8 mouse cellular contexts compared by ENCODE assay signal in the genomic region with DNA sequence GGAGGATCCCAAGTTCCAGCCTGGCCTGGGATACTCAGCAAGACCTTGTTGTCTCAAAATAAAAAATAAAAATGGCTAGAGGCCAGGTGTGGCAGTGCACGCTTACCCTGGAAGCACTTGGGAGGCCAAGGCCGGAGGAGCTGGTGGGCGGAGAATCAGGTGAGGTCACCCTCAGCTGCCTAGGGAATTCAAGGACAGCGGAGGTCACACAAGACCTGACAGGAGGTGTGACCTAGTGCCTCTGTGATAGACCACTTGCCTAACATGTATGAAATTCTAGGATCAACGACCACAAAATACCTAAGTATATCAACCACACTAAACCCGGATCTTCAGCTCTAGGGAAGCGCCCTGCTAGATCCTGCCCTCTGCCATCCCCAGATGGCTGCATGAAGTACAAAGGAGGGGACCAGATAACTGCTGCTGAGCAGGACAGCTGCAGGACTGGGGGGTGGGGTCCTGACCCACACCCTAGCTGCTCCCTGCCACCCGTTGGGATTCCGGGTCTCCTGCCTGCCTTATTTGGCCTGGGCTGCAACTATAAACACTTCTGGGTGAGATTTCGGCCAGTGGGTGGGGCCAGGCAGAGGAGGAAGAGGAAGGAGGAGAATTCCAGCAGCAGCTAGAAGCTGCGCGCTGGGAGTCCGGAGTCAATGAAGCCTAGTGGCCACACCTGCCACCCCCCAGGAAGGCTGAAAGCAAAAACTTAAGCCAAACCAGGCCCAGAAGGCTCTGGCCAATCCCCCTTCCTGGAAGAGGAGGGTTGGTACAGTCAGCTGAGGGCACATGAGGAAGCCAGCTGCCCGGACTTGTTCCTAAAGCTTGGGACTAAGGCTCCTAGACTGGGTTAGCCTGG. TPM values are rescaled to one million over a fixed set of nuclear protein-coding genes. Genes with fewer than 3 reads are reported as not detected.
DNase-seq lines count a peak whose midpoint lies in the region; ATAC-seq lines count a peak whose summit lies in the region.

No protein-coding gene starts in this region.

- H3K27me3 ChIP-seq in embryonic facial prominence, embryonic 10.5 days (replicated peaks; ENCODE audit: low read depth, poor library complexity, severe bottlenecking): no peaks in the 10 kb centered on the region
- no peaks in the 10 kb centered on the region for H3K27me3 ChIP-seq in heart, embryonic 16.5 days (ENCODE audit: control insufficient read depth, insufficient read depth, low read length)

- no peaks in the 10 kb centered on the region for H3K9me3 ChIP-seq in embryonic facial prominence, embryonic 10.5 days
- no peaks in the 10 kb centered on the region for H3K9me3 ChIP-seq in heart, embryonic 16.5 days (replicated peaks; ENCODE audit: control insufficient read depth, low read length)

- 58% methylated on average over 14 of the region's 14 CpGs for WGBS in embryonic facial prominence, embryonic 10.5 days
- 38% methylated on average over 14 of the region's 14 CpGs for WGBS in heart, embryonic 16.5 days

- H3K9ac ChIP-seq in heart, embryonic 16.5 days (ENCODE audit: low read length): peak overlapping the region; percentile 59

- H3K4me1 ChIP-seq in embryonic facial prominence, embryonic 10.5 days: peaks cover 75% of the 10 kb centered on the region
- peaks cover 56% of the 10 kb centered on the region for H3K4me1 ChIP-seq in heart, embryonic 16.5 days (ENCODE audit: control insufficient read depth, insufficient read depth, low read length)

- H3K27ac ChIP-seq in embryonic facial prominence, embryonic 10.5 days (replicated peaks): peak overlapping the region; percentile 72
- peak overlapping the region; percentile 77 for H3K27ac ChIP-seq in heart, embryonic 16.5 days (ENCODE audit: low read length)

- DNase-seq in adrenal gland, adult 8-10 months: peak; percentile 50
- no peak for DNase-seq in adrenal gland, adult 18-20 months (ENCODE audit: low spot score in 2 of 2)
- peak; percentile 34 for DNase-seq in embryonic facial prominence, embryonic 10.5 days (ENCODE audit: low spot score)
- peak; percentile 89 for DNase-seq in kidney, postnatal 14 days
- peak; percentile 91 for DNase-seq in lung, postnatal 36 days
- DNase-seq in yolk sac, embryonic 10.5 days (ENCODE audit: low spot score): peak; percentile 63
- DNase-seq in B cell, adult 2 months: no peak

- 0 out of 2 replicates have a peak, but pooled peaks cover under 1% of the 10 kb centered on the region for H3K36me3 ChIP-seq in embryonic facial prominence, embryonic 10.5 days (replicated peaks)
- no peaks in the 10 kb centered on the region for H3K36me3 ChIP-seq in heart, embryonic 16.5 days (ENCODE audit: control insufficient read depth, insufficient read depth)

- ATAC-seq in heart, embryonic 16.5 days (replicated peaks; ENCODE audit: extremely low read depth, insufficient read depth, low FRiP score): peak; percentile 38

- peak overlapping the region; percentile 48 for H3K4me2 ChIP-seq in heart, embryonic 16.5 days (ENCODE audit: low read depth, low read length)

- peak overlapping the region; percentile 23; the same call in 1 of the 2 replicates for H3K4me3 ChIP-seq in embryonic facial prominence, embryonic 10.5 days
- H3K4me3 ChIP-seq in heart, embryonic 16.5 days (ENCODE audit: low read length): peak overlapping the region; percentile 15

RNA-seq across cellular contexts. Expression of a gene that starts 28.1 kb away (rescaled TPM):
- total RNA-seq in adrenal gland, adult 8-10 months (2022): 10 to 100 TPM; 13.8 to 25.2 (median 18.5) TPM
- total RNA-seq in adrenal gland, adult 18-20 months (2021): 10 to 100 TPM; 14.1 to 28.4 TPM
- polyA plus RNA-seq in embryonic facial prominence, embryonic 10.5 days (2016; fragmentation: Nextera tagmentation; extraction: Ambion mirVana): 8.5 and 9.0 TPM in 2 replicates
- 13.5 and 15.3 TPM in 2 replicates for polyA plus RNA-seq in heart, embryonic 16.5 days (2015; fragmentation: Nextera tagmentation; extraction: Ambion mirVana)

RNA-seq across cellular contexts. Expression of a gene that starts 44.8 kb away (rescaled TPM):
- 1 to 10 TPM; 4.8 to 9.9 (median 8.2) TPM for total RNA-seq in adrenal gland, adult 8-10 months (2022)
- 1 to 10 TPM; 4.7 to 4.9 TPM for total RNA-seq in adrenal gland, adult 18-20 months (2021)
- polyA plus RNA-seq in embryonic facial prominence, embryonic 10.5 days (2016; fragmentation: Nextera tagmentation; extraction: Ambion mirVana): 70.0 and 76.4 TPM in 2 replicates
- 27.9 and 29.0 TPM in 2 replicates for polyA plus RNA-seq in heart, embryonic 16.5 days (2015; fragmentation: Nextera tagmentation; extraction: Ambion mirVana)

RNA-seq across cellular contexts. Expression of a gene that starts 47.1 kb away (rescaled TPM):
- 10 to 100 TPM; 25.8 to 28.5 (median 26.2) TPM for total RNA-seq in adrenal gland, adult 8-10 months (2022)
- 10 to 100 TPM; 20.8 to 24.2 TPM for total RNA-seq in adrenal gland, adult 18-20 months (2021)
- 69.9 and 72.9 TPM in 2 replicates for polyA plus RNA-seq in embryonic facial prominence, embryonic 10.5 days (2016; fragmentation: Nextera tagmentation; extraction: Ambion mirVana)
- 25.2 and 27.8 TPM in 2 replicates for polyA plus RNA-seq in heart, embryonic 16.5 days (2015; fragmentation: Nextera tagmentation; extraction: Ambion mirVana)

RNA-seq across cellular contexts. Expression of a gene that starts 47.2 kb away (rescaled TPM):
- 10 to 100 TPM; 46.3 to 68.8 (median 57.7) TPM for total RNA-seq in adrenal gland, adult 8-10 months (2022)
- 10 to 100 TPM; 39.1 to 66.6 TPM for total RNA-seq in adrenal gland, adult 18-20 months (2021)
- 32.1 and 33.6 TPM in 2 replicates for polyA plus RNA-seq in embryonic facial prominence, embryonic 10.5 days (2016; fragmentation: Nextera tagmentation; extraction: Ambion mirVana)
- polyA plus RNA-seq in heart, embryonic 16.5 days (2015; fragmentation: Nextera tagmentation; extraction: Ambion mirVana): 42.1 and 48.6 TPM in 2 replicates

RNA-seq across cellular contexts. Expression of a gene that starts 53.7 kb away (rescaled TPM):
- total RNA-seq in adrenal gland, adult 8-10 months (2022): 100 to 1,000 TPM in 3 of 4 experiments, 10 to 100 TPM in 1; 83.4 to 110 (median 106) TPM
- total RNA-seq in adrenal gland, adult 18-20 months (2021): 10 to 100 TPM; 71.3 to 71.7 TPM
- polyA plus RNA-seq in embryonic facial prominence, embryonic 10.5 days (2016; fragmentation: Nextera tagmentation; extraction: Ambion mirVana): 296 and 300 TPM in 2 replicates
- polyA plus RNA-seq in heart, embryonic 16.5 days (2015; fragmentation: Nextera tagmentation; extraction: Ambion mirVana): 159 and 204 TPM in 2 replicates

Comparison
In these comparisons a context has a peak if more than half of its experiments do, and no peak if none do; other contexts are left out.
1. DNase-seq: peak in adrenal gland, adult 8-10 months (single experiment), embryonic facial prominence, embryonic 10.5 days (single experiment), kidney, postnatal 14 days (single experiment), lung, postnatal 36 days (single experiment) and yolk sac, embryonic 10.5 days (single experiment); none in adrenal gland, adult 18-20 months (0 of 2) and B cell, adult 2 months (0 of 2).